Mouse (Mus musculus) hindbrain, embryonic 13.5 days (tissue): ENCODE measurements around the gene Lin54. TPM values are rescaled to one million over a fixed set of nuclear protein-coding genes. Genes with fewer than 3 reads are reported as not detected.

Experiments
- ATAC-seq: fragments of 200-750 bp; cut with Nextera tagmentation; 2 replicates; pipeline ENCODE4 v1.8.0; 2017; ENCODE audit warnings: moderate TSS enrichment; ENCODE audit not compliant: low FRiP score
- H3K27ac ChIP-seq: fragments of 300-500 bp; sonication (generic); 2 replicates; pipeline ENCODE4 v1.5.1; 2015; ENCODE audit warnings: inconsistent platforms, mild to moderate bottlenecking, moderate library complexity
- H3K27me3 ChIP-seq: fragments of 300-500 bp; sonication (generic); 2 replicates; pipeline ENCODE4 v1.6.1; 2015; ENCODE audit warnings: mild to moderate bottlenecking, inconsistent platforms
- H3K36me3 ChIP-seq: fragments of 300-500 bp; sonication (generic); 2 replicates; pipeline ENCODE4 v1.6.1; 2015; ENCODE audit warnings: mild to moderate bottlenecking, inconsistent platforms
- H3K4me1 ChIP-seq: fragments of 300-500 bp; sonication (generic); replicated peaks from 2 replicates; pipeline ENCODE4 v1.6.1; 2015; ENCODE audit warnings: inconsistent platforms
- H3K4me2 ChIP-seq: fragments of 300-500 bp; sonication (generic); 2 replicates; pipeline ENCODE4 v1.6.1; 2015; ENCODE audit warnings: inconsistent platforms, mild to moderate bottlenecking, moderate library complexity
- H3K4me3 ChIP-seq: fragments of 300-500 bp; sonication (generic); 2 replicates; pipeline ENCODE4 v1.5.1; 2015; ENCODE audit warnings: mild to moderate bottlenecking, inconsistent platforms
- H3K9ac ChIP-seq: fragments of 300-500 bp; sonication (generic); 2 replicates; pipeline ENCODE4 v1.6.1; 2015; ENCODE audit warnings: mild to moderate bottlenecking, inconsistent platforms
- H3K9me3 ChIP-seq: fragments of 300-500 bp; sonication (generic); 2 replicates; pipeline ENCODE4 v1.6.1; 2016; ENCODE audit warnings: inconsistent platforms
- WGBS: fragments of 180-500 bp; shearing (Covaris S2); methylation state at CpG from one replicate; pipeline ENCODE4 v1.1.7; 2015; 5-methylcytosine and 5-hydroxymethylcytosine counted together
- polyA plus RNA-seq: library from polyadenylated mRNA; unstranded; fragments of >200 nt; fragmentation: Nextera tagmentation; extraction: Ambion mirVana; gene quantifications from 2 replicates; pipeline ENCODE4 v1.2.1, GENCODE M21; 2015

The Lin54 gene
- polyA plus RNA-seq, 1 experiment from 2014 or later = 8.3 TPM

- Histone ChIP-seq H3K36me3 (0 out of 2 replicates have a peak, but pooled peaks cover 4% of the 10 kb centered on the region), H3K4me3 (peak within 1 kb of the TSS; percentile 81), H3K27ac (peak within 1 kb of the TSS; percentile 83), H3K9ac (peak within 1 kb of the TSS; percentile 88), H3K4me2 (peak within 1 kb of the TSS; percentile 82), H3K27me3 (peaks cover 20% of the 10 kb centered on the region), H3K9me3 (no peaks in the 10 kb centered on the region), H3K4me1 (peaks cover 22% of the 10 kb centered on the region)
- WGBS = under 1% methylated on average over 64 of the region's 64 CpGs
- ATAC-seq = peak; percentile 100
Measured at GRCm38 (mm10) chr5:100518049-100519026, 17.9 kb upstream of the Lin54 start, which contains the start of gene Cops4. TSS of gene Cops4 (plus strand) at chr5:100518309.

GRCm38 (mm10) chr5:100512576-100512975, 12.1 kb upstream of the Lin54 start:
- no peak for ATAC-seq
- H3K27ac ChIP-seq = no peak overlapping the region
- peaks cover 4% of the 10 kb centered on the region for H3K4me1 ChIP-seq
- H3K27me3 ChIP-seq = peaks cover 22% of the 10 kb centered on the region
- H3K9ac ChIP-seq = no peak overlapping the region
- H3K9me3 ChIP-seq = no peaks in the 10 kb centered on the region
- no peaks in the 10 kb centered on the region for H3K36me3 ChIP-seq
- H3K4me3 ChIP-seq = no peak overlapping the region
- H3K4me2 ChIP-seq = no peak overlapping the region

GRCm38 (mm10) chr5:100509247-100509646, 8.8 kb upstream of the Lin54 start:
- H3K27me3 ChIP-seq = peaks cover 7% of the 10 kb centered on the region; the same call in 1 of the 2 replicates
- ATAC-seq = no peak

GRCm38 (mm10) chr5:100501267-100501666, 828 bp upstream of the Lin54 start:
- Histone ChIP-seq H3K9me3 (no peaks in the 10 kb centered on the region), H3K4me3 (no peak overlapping the region), H3K4me2 (no peak overlapping the region), H3K4me1 (peaks cover 22% of the 10 kb centered on the region), H3K27me3 (no peaks in the 10 kb centered on the region), H3K27ac (peak overlapping the region; percentile 78; the same call in 1 of the 2 replicates), H3K9ac (no peak overlapping the region), H3K36me3 (no peaks in the 10 kb centered on the region)
- WGBS = 89% methylated on average over 4 of the region's 4 CpGs
- no peak for ATAC-seq

More at GRCm38 (mm10) chr5:100509247-100509646, 8.8 kb upstream of the Lin54 start:
- Histone ChIP-seq H3K9ac (no peak overlapping the region), H3K36me3 (no peaks in the 10 kb centered on the region), H3K4me1 (no peaks in the 10 kb centered on the region), H3K27ac (no peak overlapping the region), H3K4me3 (no peak overlapping the region), H3K9me3 (no peaks in the 10 kb centered on the region), H3K4me2 (no peak overlapping the region)
- 79% methylated on average over 11 of the region's 11 CpGs for WGBS

- peak overlapping the region; percentile 72 for H3K9ac ChIP-seq
- ATAC-seq = peak; percentile 12
- H3K4me1 ChIP-seq = peaks cover 22% of the 10 kb centered on the region
- H3K27me3 ChIP-seq = no peaks in the 10 kb centered on the region
- H3K9me3 ChIP-seq = no peaks in the 10 kb centered on the region
- no peaks in the 10 kb centered on the region for H3K36me3 ChIP-seq
- peak overlapping the region; percentile 93 for H3K4me2 ChIP-seq
- peak overlapping the region; percentile 84 for H3K4me3 ChIP-seq
- under 1% methylated on average over 40 of the region's 41 CpGs for WGBS
- H3K27ac ChIP-seq = peak overlapping the region; percentile 77
Measured at GRCm38 (mm10) chr5:100499831-100500304, 571 bp downstream of the Lin54 start.

GRCm38 (mm10) chr5:100499243-100499642, 1.2 kb downstream of the Lin54 start:
- peak overlapping the region; percentile 72 for H3K9ac ChIP-seq
- ATAC-seq = no peak
- WGBS = 31% methylated on average over 2 of the region's 2 CpGs
- peaks cover 22% of the 10 kb centered on the region for H3K4me1 ChIP-seq
- no peaks in the 10 kb centered on the region for H3K36me3 ChIP-seq
- no peaks in the 10 kb centered on the region for H3K27me3 ChIP-seq
- no peak overlapping the region for H3K27ac ChIP-seq
- peak overlapping the region; percentile 84 for H3K4me3 ChIP-seq
- H3K9me3 ChIP-seq = no peaks in the 10 kb centered on the region
- peak overlapping the region; percentile 93 for H3K4me2 ChIP-seq

GRCm38 (mm10) chr5:100498436-100499180, 1.8 kb downstream of the Lin54 start:
- under 1% methylated on average over 41 of the region's 46 CpGs for WGBS
- H3K27me3 ChIP-seq = no peaks in the 10 kb centered on the region
- H3K4me1 ChIP-seq = peaks cover 22% of the 10 kb centered on the region
- H3K36me3 ChIP-seq = no peaks in the 10 kb centered on the region
- no peaks in the 10 kb centered on the region for H3K9me3 ChIP-seq
- ATAC-seq = peak; percentile 67
- H3K9ac ChIP-seq = peak overlapping the region; percentile 90
- peak overlapping the region; percentile 84 for H3K4me3 ChIP-seq
- H3K4me2 ChIP-seq = peak overlapping the region; percentile 93
- peak overlapping the region; percentile 74 for H3K27ac ChIP-seq

GRCm38 (mm10) chr5:100491704-100492103, 8.7 kb downstream of the Lin54 start:
- Histone ChIP-seq H3K4me2 (no peak overlapping the region), H3K9ac (no peak overlapping the region), H3K27ac (no peak overlapping the region), H3K4me3 (no peak overlapping the region), H3K9me3 (no peaks in the 10 kb centered on the region), H3K36me3 (no peaks in the 10 kb centered on the region), H3K4me1 (no peaks in the 10 kb centered on the region; the same call in none of the 2 replicates), H3K27me3 (no peaks in the 10 kb centered on the region)
- 61% methylated on average over 4 of the region's 4 CpGs for WGBS
- no peak for ATAC-seq

GRCm38 (mm10) chr5:100489340-100489739, 11.1 kb downstream of the Lin54 start:
- Histone ChIP-seq H3K4me3 (no peak overlapping the region), H3K9ac (no peak overlapping the region), H3K27ac (no peak overlapping the region), H3K36me3 (peaks cover 10% of the 10 kb centered on the region), H3K4me2 (no peak overlapping the region), H3K9me3 (no peaks in the 10 kb centered on the region), H3K27me3 (no peaks in the 10 kb centered on the region), H3K4me1 (no peaks in the 10 kb centered on the region)
- 81% methylated on average over 2 of the region's 2 CpGs for WGBS
- ATAC-seq = no peak

- no peaks in the 10 kb centered on the region for H3K9me3 ChIP-seq
- WGBS = 94% methylated on average over 3 of the region's 3 CpGs
- no peaks in the 10 kb centered on the region for H3K4me1 ChIP-seq
- no peak overlapping the region for H3K4me3 ChIP-seq
- peaks cover 10% of the 10 kb centered on the region for H3K36me3 ChIP-seq
- H3K9ac ChIP-seq = no peak overlapping the region
- H3K27me3 ChIP-seq = no peaks in the 10 kb centered on the region
- no peak for ATAC-seq
- no peak overlapping the region for H3K4me2 ChIP-seq
- H3K27ac ChIP-seq = no peak overlapping the region
Measured at GRCm38 (mm10) chr5:100488231-100488630, 12.2 kb downstream of the Lin54 start.

GRCm38 (mm10) chr5:100487120-100487519, 13.3 kb downstream of the Lin54 start:
- H3K36me3 ChIP-seq = peaks cover 10% of the 10 kb centered on the region
- H3K27me3 ChIP-seq = no peaks in the 10 kb centered on the region
- 84% methylated on average over 2 of the region's 2 CpGs for WGBS
- no peak overlapping the region for H3K27ac ChIP-seq
- H3K4me2 ChIP-seq = no peak overlapping the region
- ATAC-seq = no peak
- H3K9me3 ChIP-seq = no peaks in the 10 kb centered on the region
- no peaks in the 10 kb centered on the region for H3K4me1 ChIP-seq
- no peak overlapping the region for H3K9ac ChIP-seq
- no peak overlapping the region for H3K4me3 ChIP-seq

- Histone ChIP-seq H3K9ac (no peak overlapping the region), H3K27ac (no peak overlapping the region), H3K4me3 (no peak overlapping the region), H3K4me1 (no peaks in the 10 kb centered on the region), H3K27me3 (no peaks in the 10 kb centered on the region), H3K4me2 (no peak overlapping the region), H3K9me3 (no peaks in the 10 kb centered on the region), H3K36me3 (peaks cover 16% of the 10 kb centered on the region)
- ATAC-seq = no peak
Measured at GRCm38 (mm10) chr5:100483569-100483968, 16.9 kb downstream of the Lin54 start.
